Mouse (Mus musculus) cortical plate, adult 2 months (tissue): ENCODE results near the gene Huwe1.

Source experiments
- CTCF ChIP-seq: fragments of 200-500 bp; IDR thresholded peaks from 2 replicates; pipeline ENCODE4 v1.5.1; 2011; ENCODE audit warnings: mild to moderate bottlenecking, control low read depth, low read length; ENCODE audit not compliant: insufficient read depth; ENCODE audit errors: extremely low read depth
- POLR2A ChIP-seq: fragments of 200-500 bp; IDR thresholded peaks from 2 replicates; pipeline ENCODE4 v1.6.1; 2011; ENCODE audit warnings: mild to moderate bottlenecking, low read length, control low read depth; ENCODE audit not compliant: insufficient read depth; ENCODE audit errors: extremely low read depth

GRCm38 (mm10) chrX:151800701-151801511 is at the start of gene Huwe1:
- TF ChIP-seq POLR2A = peak; percentile 59; the same call in 1 of the 2 replicates
- TF ChIP-seq CTCF = no peak
